Mouse (Mus musculus): ENCODE data around the gene Scoc. TPM values are rescaled to one million over a fixed set of nuclear protein-coding genes. Genes with fewer than 3 reads are reported as not detected.

Gene Scoc
- polyA plus RNA-seq, 1 experiment from 2014 or later: 45.7 TPM

- H3K27me3 ChIP-seq (ENCODE audit: control insufficient read depth, insufficient read depth, low read depth, low read length): no peaks in the 10 kb centered on the region
- H3K4me3 ChIP-seq (ENCODE audit: low read depth, low read length): no peak overlapping the region
- 28% methylated on average over 6 of the region's 6 CpGs for WGBS (ENCODE audit: insufficient replicate concordance)
- H3K36me3 ChIP-seq (ENCODE audit: control insufficient read depth, insufficient read depth): no peaks in the 10 kb centered on the region
- peaks cover 15% of the 10 kb centered on the region for H3K4me1 ChIP-seq (ENCODE audit: control insufficient read depth, low read depth, low read length)
- no peak overlapping the region for H3K27ac ChIP-seq (ENCODE audit: low read length)
- ATAC-seq (ENCODE audit: low read depth): no peak
- H3K9ac ChIP-seq (ENCODE audit: low read depth, low read length): no peak overlapping the region
- H3K9me3 ChIP-seq (replicated peaks; ENCODE audit: control insufficient read depth, low read length): no peaks in the 10 kb centered on the region
- H3K4me2 ChIP-seq (ENCODE audit: low read depth, low read length): no peak overlapping the region
These were observed 40.2 kb downstream of the Scoc start for GRCm38 (mm10) chr8:83417970-83418369.

GRCm38 (mm10) chr8:83416878-83417277 is 41.3 kb downstream of the Scoc start:
- WGBS (ENCODE audit: insufficient replicate concordance): 93% methylated on average over 15 of the region's 15 CpGs
- Histone ChIP-seq H3K9ac (ENCODE audit: low read depth, low read length) (no peak overlapping the region), H3K27ac (ENCODE audit: low read length) (no peak overlapping the region), H3K9me3 (replicated peaks; ENCODE audit: control insufficient read depth, low read length) (no peaks in the 10 kb centered on the region), H3K27me3 (ENCODE audit: control insufficient read depth, insufficient read depth, low read depth, low read length) (no peaks in the 10 kb centered on the region), H3K4me1 (ENCODE audit: control insufficient read depth, low read depth, low read length) (peaks cover 8% of the 10 kb centered on the region), H3K36me3 (ENCODE audit: control insufficient read depth, insufficient read depth) (no peaks in the 10 kb centered on the region), H3K4me3 (ENCODE audit: low read depth, low read length) (no peak overlapping the region), H3K4me2 (ENCODE audit: low read depth, low read length) (no peak overlapping the region)
- no peak for ATAC-seq (ENCODE audit: low read depth)

- Histone ChIP-seq H3K27me3 (ENCODE audit: control insufficient read depth, insufficient read depth, low read depth, low read length) (no peaks in the 10 kb centered on the region), H3K4me2 (ENCODE audit: low read depth, low read length) (no peak overlapping the region), H3K36me3 (ENCODE audit: control insufficient read depth, insufficient read depth) (no peaks in the 10 kb centered on the region), H3K4me1 (ENCODE audit: control insufficient read depth, low read depth, low read length) (peaks cover 4% of the 10 kb centered on the region), H3K27ac (ENCODE audit: low read length) (no peak overlapping the region), H3K4me3 (ENCODE audit: low read depth, low read length) (no peak overlapping the region), H3K9ac (ENCODE audit: low read depth, low read length) (no peak overlapping the region), H3K9me3 (replicated peaks; ENCODE audit: control insufficient read depth, low read length) (no peaks in the 10 kb centered on the region)
- 69% methylated on average over 7 of the region's 7 CpGs for WGBS (ENCODE audit: insufficient replicate concordance)
- ATAC-seq (ENCODE audit: low read depth): no peak
These were observed 49.7 kb downstream of the Scoc start for GRCm38 (mm10) chr8:83408496-83408895.

GRCm38 (mm10) chr8:83406836-83407235 is 51.4 kb downstream of the Scoc start:
- H3K4me3 ChIP-seq (ENCODE audit: low read depth, low read length): no peak overlapping the region
- H3K4me2 ChIP-seq (ENCODE audit: low read depth, low read length): no peak overlapping the region
- WGBS (ENCODE audit: insufficient replicate concordance): 47% methylated on average over 6 of the region's 6 CpGs
- H3K4me1 ChIP-seq (ENCODE audit: control insufficient read depth, low read depth, low read length): peaks cover 4% of the 10 kb centered on the region
- no peaks in the 10 kb centered on the region for H3K36me3 ChIP-seq (ENCODE audit: control insufficient read depth, insufficient read depth)
- ATAC-seq (ENCODE audit: low read depth): no peak
- no peak overlapping the region for H3K9ac ChIP-seq (ENCODE audit: low read depth, low read length)
- no peaks in the 10 kb centered on the region for H3K9me3 ChIP-seq (replicated peaks; ENCODE audit: control insufficient read depth, low read length)
- H3K27me3 ChIP-seq (ENCODE audit: control insufficient read depth, insufficient read depth, low read depth, low read length): no peaks in the 10 kb centered on the region
- no peak overlapping the region for H3K27ac ChIP-seq (ENCODE audit: low read length)

- Histone ChIP-seq H3K9me3 (replicated peaks; ENCODE audit: control insufficient read depth, low read length) (no peaks in the 10 kb centered on the region), H3K9ac (ENCODE audit: low read depth, low read length) (no peak overlapping the region), H3K4me3 (ENCODE audit: low read depth, low read length) (no peak overlapping the region), H3K36me3 (ENCODE audit: control insufficient read depth, insufficient read depth) (no peaks in the 10 kb centered on the region), H3K4me2 (ENCODE audit: low read depth, low read length) (peak overlapping the region; percentile 17; the same call in 1 of the 2 replicates), H3K27me3 (ENCODE audit: control insufficient read depth, insufficient read depth, low read depth, low read length) (no peaks in the 10 kb centered on the region), H3K4me1 (ENCODE audit: control insufficient read depth, low read depth, low read length) (peaks cover 4% of the 10 kb centered on the region), H3K27ac (ENCODE audit: low read length) (no peak overlapping the region)
- peak; percentile 65; the same call in 1 of the 2 replicates for ATAC-seq (ENCODE audit: low read depth)
- WGBS (ENCODE audit: insufficient replicate concordance): 23% methylated on average over 10 of the region's 10 CpGs
These were observed 52.6 kb downstream of the Scoc start for GRCm38 (mm10) chr8:83405548-83405947.

GRCm38 (mm10) chr8:83397726-83398125 is 60.5 kb downstream of the Scoc start:
- H3K4me1 ChIP-seq (ENCODE audit: control insufficient read depth, low read depth, low read length): no peaks in the 10 kb centered on the region
- no peak overlapping the region for H3K4me3 ChIP-seq (ENCODE audit: low read depth, low read length)
- H3K27me3 ChIP-seq (ENCODE audit: control insufficient read depth, insufficient read depth, low read depth, low read length): no peaks in the 10 kb centered on the region
- H3K36me3 ChIP-seq (ENCODE audit: control insufficient read depth, insufficient read depth): no peaks in the 10 kb centered on the region
- H3K9me3 ChIP-seq (replicated peaks; ENCODE audit: control insufficient read depth, low read length): no peaks in the 10 kb centered on the region
- 55% methylated on average over 4 of the region's 4 CpGs for WGBS (ENCODE audit: insufficient replicate concordance)
- no peak overlapping the region for H3K9ac ChIP-seq (ENCODE audit: low read depth, low read length)
- no peak overlapping the region for H3K4me2 ChIP-seq (ENCODE audit: low read depth, low read length)
- no peak for ATAC-seq (ENCODE audit: low read depth)
- no peak overlapping the region for H3K27ac ChIP-seq (ENCODE audit: low read length)

GRCm38 (mm10) chr8:83396680-83397079 is 61.5 kb downstream of the Scoc start:
- Histone ChIP-seq H3K36me3 (ENCODE audit: control insufficient read depth, insufficient read depth) (no peaks in the 10 kb centered on the region), H3K27me3 (ENCODE audit: control insufficient read depth, insufficient read depth, low read depth, low read length) (no peaks in the 10 kb centered on the region), H3K27ac (ENCODE audit: low read length) (no peak overlapping the region), H3K4me3 (ENCODE audit: low read depth, low read length) (no peak overlapping the region), H3K4me1 (ENCODE audit: control insufficient read depth, low read depth, low read length) (no peaks in the 10 kb centered on the region), H3K9ac (ENCODE audit: low read depth, low read length) (no peak overlapping the region), H3K9me3 (replicated peaks; ENCODE audit: control insufficient read depth, low read length) (no peaks in the 10 kb centered on the region), H3K4me2 (ENCODE audit: low read depth, low read length) (no peak overlapping the region)
- ATAC-seq (ENCODE audit: low read depth): no peak
- 64% methylated on average over 6 of the region's 6 CpGs for WGBS (ENCODE audit: insufficient replicate concordance)

GRCm38 (mm10) chr8:83394325-83394724 is 63.9 kb downstream of the Scoc start:
- H3K4me1 ChIP-seq (ENCODE audit: control insufficient read depth, low read depth, low read length): peaks cover 9% of the 10 kb centered on the region
- H3K36me3 ChIP-seq (ENCODE audit: control insufficient read depth, insufficient read depth): no peaks in the 10 kb centered on the region
- H3K4me2 ChIP-seq (ENCODE audit: low read depth, low read length): no peak overlapping the region
- no peak overlapping the region for H3K9ac ChIP-seq (ENCODE audit: low read depth, low read length)
- no peak for ATAC-seq (ENCODE audit: low read depth)
- no peaks in the 10 kb centered on the region for H3K9me3 ChIP-seq (replicated peaks; ENCODE audit: control insufficient read depth, low read length)
- H3K4me3 ChIP-seq (ENCODE audit: low read depth, low read length): no peak overlapping the region
- WGBS (ENCODE audit: insufficient replicate concordance): 69% methylated on average over 5 of the region's 5 CpGs
- H3K27ac ChIP-seq (ENCODE audit: low read length): no peak overlapping the region
- peaks cover 16% of the 10 kb centered on the region for H3K27me3 ChIP-seq (ENCODE audit: control insufficient read depth, insufficient read depth, low read depth, low read length)

- no peaks in the 10 kb centered on the region for H3K36me3 ChIP-seq (ENCODE audit: control insufficient read depth, insufficient read depth)
- WGBS (ENCODE audit: insufficient replicate concordance): 56% methylated on average over 1 of the region's 1 CpGs
These were observed 65.7 kb downstream of the Scoc start for GRCm38 (mm10) chr8:83392521-83392920.

More at GRCm38 (mm10) chr8:83392521-83392920, 65.7 kb downstream of the Scoc start:
- Histone ChIP-seq H3K9me3 (replicated peaks; ENCODE audit: control insufficient read depth, low read length) (no peaks in the 10 kb centered on the region), H3K27ac (ENCODE audit: low read length) (no peak overlapping the region), H3K27me3 (ENCODE audit: control insufficient read depth, insufficient read depth, low read depth, low read length) (peaks cover 29% of the 10 kb centered on the region), H3K4me3 (ENCODE audit: low read depth, low read length) (no peak overlapping the region), H3K9ac (ENCODE audit: low read depth, low read length) (no peak overlapping the region), H3K4me2 (ENCODE audit: low read depth, low read length) (no peak overlapping the region), H3K4me1 (ENCODE audit: control insufficient read depth, low read depth, low read length) (peaks cover 9% of the 10 kb centered on the region)
- no peak for ATAC-seq (ENCODE audit: low read depth)
